Mouse (Mus musculus) left cerebral cortex, adult 11 months (tissue): Measurements from ENCODE around the gene Syne1.

Source experiments
- DNase-seq: peaks from one replicate; pipeline ENCODE4 v3.0.0; 2022; ENCODE audit warnings: low spot score

Gene Syne1

DNA sequence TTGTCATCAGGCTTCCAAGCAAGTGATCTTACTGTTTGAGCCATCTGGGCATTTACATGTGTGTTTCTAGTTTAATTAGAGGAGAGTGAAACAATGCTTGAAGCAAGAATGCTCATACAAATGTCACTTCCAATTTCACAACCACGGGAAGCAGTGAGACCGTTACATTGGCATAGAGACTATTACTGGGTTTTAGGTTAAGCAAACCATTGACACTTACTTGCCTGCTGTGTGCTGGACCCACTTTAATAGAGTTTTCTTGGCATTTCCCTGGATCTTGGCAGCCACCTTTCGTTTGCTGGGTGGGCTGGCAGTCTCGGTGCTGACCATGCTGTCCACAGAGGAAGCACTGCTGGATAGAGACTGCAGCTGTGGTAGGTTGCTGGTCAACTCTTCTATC is 127.3 kb downstream of the Syne1 start:
- DNase-seq, result no peak

DNA sequence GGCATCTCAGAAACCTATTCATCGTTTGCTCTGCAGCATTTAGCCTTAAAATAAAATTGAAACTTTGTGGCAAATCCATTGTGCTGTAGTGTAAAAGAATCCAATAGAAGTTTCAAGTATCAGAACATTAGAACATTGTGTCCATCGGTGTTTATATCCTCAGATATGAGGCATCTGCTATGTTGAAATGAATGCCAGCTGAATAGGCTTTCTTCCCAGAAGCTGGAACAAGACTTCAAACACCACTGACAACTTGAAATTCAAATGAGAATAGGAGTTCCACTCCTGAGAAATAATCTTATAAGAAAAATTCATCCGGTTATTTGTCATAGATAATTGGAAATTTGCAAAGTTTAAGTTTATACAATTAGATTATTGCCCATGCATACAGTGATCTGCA is 135.6 kb downstream of the Syne1 start:
- no peak for DNase-seq

DNA sequence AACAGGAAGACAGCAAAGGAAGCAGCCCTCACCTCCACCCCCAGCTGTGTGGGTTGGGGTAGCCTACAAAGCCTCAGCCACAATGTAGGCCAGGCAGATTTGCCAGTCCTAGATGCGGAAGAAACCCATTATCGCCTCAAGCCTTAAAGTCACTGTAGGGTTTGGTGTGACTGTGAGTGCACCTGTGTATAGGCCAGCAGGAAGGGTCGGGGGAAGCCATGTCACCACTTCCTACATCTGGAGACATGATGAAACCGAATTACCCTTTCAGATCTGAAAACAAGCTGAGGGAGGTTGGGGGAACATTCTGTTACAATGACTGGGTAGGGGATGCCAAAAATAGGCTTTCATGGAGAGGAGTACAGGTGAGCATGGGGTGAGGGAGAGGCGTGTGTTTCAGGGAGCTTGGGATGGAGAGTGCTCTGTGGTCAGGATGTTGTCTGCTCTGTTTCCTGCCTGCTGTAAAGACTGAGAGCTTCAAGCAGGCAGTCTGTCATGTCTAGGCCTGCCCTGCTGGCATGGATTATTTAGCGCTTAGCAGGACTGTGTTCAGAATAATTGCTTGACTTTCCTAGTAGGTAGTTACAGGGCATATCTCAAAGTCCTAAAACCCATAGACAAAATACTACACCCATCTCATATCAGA is 167.0 kb downstream of the Syne1 start:
- DNase-seq, result no peak

DNA sequence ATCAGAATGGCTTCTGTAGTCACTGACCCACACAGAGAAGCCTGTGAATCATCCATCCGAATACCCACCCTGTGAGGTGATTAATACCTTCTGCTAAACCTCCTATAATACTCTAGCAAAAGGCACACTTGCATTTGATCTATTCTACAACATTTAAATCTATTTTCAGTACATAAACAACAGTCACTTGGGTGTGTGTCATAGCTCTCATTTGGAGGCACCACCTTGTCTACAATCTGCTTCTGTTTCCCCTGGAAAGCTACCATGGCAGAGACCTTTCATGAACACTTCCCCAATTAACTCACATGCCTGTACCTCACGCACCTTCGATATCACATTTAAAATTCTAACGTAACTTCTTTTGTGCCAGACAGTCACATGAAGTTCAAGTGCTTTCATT is 169.7 kb downstream of the Syne1 start:
- DNase-seq, result no peak

DNA sequence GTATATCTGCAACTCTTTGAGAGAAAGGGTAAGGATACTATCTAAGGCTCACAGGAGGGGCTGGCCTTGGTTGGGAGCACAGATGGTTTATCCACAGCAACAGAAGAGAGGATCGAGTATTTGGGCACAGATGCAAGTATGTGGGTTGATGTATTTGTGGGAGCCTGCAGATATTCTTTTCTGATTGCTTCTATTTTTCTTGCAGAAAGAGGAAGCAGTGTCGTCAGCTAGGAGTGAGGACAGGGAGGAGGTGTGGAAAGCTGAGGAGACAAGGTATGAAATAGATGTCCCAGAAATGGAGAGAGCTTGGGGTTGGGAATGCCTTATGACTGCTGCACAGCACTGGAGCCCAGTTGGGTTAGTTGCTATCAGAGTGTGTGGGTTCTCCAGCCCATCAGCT is 172.3 kb downstream of the Syne1 start:
- peak; percentile 63 for DNase-seq

DNA sequence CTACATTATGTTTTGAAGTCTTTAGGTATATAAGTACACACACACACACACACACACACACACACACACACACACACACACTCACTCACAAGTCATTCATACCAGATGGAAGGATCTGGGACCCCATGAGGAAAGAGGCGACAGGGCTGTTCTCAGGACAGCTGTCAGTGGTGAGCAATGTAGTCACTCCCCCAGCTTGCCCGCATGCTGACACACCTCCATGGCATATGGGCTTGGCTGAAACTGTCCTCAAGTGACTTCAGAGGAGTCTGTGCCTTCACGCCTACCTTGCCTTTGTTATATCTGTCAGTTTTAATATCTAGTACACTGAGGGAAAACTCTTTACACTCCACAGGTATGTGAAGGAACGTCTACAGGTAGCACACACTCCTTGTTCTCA is 181.7 kb downstream of the Syne1 start:
- DNase-seq, result no peak

DNA sequence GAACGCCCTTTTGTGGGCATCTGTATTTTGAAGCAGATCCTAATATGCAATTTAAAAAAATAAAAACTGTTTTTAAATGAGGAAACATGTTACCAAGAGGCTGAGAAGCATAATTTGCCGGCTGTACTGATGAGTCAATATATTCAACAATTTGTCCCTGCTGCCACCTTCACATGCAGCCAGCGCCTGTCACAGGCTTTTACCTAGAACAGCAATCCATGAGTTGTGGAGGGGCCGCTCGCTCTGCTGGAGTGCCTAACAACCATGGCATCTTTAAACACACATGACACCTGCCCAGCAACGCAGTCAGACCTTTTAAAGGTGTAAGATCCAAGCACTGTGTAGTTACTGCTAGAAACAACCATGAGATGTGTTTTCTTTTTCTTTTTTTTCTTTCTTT is 183.0 kb downstream of the Syne1 start:
- DNase-seq, result no peak

DNA sequence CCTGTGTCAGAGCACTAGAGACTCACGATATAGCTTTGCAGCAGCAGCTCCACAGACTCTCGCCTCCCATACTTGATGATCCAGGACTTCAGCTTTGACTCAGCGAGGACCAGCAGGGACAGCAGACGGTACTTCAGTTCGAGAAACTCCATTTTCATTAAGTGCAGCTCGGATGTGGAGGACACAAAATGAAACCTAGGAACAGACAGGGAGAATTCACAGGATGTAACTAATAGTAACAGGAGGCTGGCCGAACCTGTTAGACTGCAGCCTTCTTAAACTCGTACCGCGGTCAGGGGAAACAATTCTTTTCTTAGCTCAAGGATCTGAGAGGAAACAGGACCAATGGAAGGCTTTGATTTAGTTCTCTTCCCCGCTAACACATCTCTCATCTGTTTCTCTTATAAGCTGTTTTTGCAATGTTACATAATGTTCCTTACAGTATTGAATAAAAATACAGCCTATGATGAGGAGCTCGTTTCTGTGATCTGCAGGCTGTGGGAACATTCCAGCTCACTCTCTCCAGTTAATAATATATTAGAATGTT is 183.7 kb downstream of the Syne1 start:
- peak; percentile 52 for DNase-seq

DNA sequence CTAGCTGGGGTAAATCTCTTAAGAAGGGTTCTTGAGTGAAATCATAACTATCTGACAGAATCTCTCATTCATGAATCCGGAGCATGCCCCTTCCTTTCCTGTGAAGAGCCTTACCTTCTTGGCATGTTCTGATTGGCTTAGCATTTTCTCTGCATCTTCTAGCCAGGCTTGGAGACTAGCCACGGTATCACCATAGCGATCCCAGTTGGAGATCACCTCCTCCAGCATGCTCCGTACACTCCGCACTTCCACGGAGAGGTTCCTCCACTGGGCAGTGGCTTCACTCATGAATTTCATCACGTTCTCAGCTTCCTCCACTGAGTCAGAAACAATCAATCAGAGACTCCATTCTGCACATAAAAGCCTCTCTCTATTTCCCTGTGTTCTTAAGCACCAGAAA is 190.7 kb downstream of the Syne1 start:
- DNase-seq, result no peak

DNA sequence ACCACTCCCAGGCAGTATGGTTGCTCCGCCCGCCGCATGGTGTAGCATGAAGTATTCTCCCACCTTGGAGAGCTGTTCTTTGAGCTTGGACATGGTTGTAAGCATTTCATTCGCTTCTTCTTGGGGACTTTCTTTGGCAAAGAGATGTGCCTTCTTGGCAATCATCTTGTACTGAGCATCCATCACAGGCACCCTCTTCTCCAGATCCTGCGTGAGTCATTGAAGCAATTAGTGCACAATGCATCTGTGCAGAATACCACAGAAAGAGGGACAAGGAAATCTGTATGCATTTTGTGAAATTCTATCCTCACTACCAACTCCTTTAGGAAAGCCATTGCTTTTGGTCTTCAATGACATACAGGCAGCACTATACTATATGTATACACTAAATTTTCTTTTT is 194.7 kb downstream of the Syne1 start:
- no peak for DNase-seq

DNA sequence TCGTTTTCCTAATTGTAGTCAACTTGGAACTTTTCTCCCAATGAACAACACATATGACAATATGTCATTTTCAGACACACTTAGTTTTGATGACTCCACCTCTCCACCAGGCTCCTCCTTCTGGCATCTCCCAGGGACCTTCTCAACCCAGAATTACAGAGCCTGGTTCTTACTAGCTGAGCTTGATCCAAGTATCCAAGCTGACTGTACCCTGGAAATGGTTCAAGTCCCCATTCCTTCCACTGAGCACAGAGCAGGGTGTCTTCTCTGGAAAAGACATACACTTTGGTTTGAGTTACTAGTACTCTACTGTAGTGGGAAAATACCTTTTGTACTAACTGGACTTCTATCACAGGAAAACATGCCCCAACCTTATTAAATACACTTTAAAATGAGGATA is 197.9 kb downstream of the Syne1 start:
- DNase-seq, result no peak

DNA sequence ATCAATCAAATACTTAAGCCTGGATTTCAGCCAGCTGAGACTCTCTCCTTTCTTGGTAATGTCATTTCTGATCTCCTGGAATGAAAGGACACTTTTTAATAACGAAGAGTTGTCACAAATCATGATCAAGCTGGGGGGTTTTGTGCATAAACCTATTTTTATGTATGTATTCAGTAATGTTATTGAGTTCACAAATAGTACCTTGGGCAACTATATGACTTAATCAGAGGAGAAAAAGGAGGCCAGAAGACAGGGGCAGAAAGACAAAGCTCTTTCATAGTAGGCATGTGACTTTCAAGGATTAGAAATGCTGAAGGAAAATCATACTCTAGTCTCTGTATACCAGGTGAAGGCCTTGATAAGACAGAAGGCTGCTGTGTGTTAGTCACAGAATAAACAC is 204.4 kb downstream of the Syne1 start:
- DNase-seq, result no peak

DNA sequence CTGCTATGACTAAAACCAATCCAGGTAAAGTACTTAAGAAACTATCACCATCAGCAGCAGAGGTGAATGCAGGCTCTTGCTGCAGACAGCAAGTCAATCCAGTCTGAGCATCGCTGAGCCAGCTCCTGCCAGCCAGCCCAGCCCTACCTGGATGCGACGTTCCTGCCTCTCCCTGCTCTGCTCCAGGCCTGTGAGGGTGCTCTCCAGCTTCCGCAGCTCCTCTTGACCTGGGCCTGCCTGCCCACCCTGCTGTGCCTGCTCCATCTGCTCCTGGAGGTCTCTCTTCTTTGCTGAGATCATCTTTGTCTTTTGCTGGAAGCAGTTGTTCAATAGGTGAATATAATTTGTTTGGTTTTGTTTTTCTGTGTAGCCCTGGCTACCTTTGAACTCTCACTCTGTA is 208.1 kb downstream of the Syne1 start:
- no peak for DNase-seq

DNA sequence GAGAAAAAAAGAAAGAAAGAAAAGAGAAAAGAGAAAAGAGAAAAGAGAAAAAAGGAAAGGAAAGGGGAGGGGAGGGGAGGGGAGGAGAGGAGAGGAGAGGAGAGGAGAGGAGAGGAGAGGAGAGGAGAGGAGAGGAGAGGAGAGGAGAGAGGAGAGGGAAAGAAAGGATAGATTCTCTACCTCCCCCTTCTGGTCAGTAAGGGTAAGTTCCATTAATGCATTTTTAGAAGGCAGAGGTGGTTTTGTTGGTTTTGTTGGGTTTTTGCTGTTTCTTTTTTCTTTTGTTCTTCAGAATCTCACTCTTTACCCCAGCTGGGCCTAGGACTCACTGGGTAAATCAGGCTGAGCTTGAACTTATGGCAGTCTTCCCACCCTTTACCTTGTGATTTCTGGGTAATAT is 214.9 kb downstream of the Syne1 start:
- DNase-seq, result no peak

DNA sequence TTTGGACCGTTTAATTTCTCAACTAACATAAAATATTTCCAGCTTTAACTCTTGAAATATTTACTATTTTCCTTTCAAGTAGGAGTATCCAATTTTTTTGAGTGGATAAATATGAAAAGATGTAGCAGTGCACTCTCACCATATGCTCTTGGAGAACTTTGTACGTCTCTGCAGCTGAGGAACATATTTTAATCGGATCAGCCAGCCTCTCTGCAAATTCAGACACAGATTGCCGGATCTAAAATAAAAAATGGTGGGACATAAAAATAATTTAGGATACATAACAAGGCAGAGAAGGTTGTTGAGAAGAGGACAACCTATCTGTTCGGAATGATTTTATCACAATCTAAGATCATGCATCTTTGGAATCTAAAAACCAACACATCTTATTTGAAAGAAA is 218.5 kb downstream of the Syne1 start:
- DNase-seq, result no peak

DNA sequence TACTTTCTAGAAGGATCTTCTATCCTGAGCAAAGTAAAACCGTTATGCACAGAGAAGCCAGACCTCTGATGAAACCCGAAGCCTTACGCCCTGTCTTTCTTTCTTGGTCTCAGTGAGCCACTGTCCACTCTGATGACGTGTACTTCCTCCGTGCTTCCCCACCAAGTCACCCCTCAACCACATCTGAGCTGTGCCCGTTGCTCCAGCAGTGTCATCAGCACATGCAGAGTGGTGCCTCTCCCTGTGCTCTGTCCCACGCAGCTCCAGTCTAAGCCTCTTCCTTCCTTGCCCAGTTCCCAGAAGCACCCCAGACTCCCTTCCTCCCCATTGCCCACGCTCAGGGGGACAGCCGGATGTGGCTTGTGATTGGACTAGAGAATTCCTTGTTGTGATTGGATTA is 224.6 kb downstream of the Syne1 start:
- DNase-seq, result no peak

DNA sequence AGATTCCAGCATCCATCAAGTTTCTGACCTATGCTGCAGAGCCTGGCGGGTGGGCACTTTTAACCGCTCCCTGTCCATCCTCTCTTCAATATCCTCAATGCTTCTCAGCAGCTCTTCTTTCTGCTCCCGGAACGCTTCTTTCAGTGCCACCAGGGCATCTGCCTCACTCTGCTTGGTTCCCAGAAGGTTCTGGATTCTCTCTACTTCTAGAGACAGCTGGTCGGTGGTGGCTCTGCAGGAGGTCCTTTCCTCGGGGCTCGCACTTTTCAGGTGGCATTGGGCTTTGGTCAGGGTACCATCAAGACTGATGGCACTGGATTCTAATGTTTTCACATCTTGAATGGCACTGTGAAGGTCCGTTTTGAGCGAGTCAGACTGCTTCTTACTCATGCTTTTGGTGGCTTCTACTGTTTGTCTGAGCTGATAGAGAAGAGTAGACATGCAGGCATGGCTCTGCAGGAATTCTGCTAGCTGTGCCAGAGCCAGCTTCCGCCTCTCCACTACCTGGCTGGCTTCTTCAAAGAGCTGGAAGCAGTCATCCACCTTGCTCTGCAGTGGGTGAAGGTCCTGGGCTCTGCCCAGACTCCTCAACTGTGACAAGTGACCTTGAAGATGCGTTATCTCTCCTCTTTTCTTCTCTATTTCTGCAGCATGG is 227.4 kb downstream of the Syne1 start:
- no peak for DNase-seq

DNA sequence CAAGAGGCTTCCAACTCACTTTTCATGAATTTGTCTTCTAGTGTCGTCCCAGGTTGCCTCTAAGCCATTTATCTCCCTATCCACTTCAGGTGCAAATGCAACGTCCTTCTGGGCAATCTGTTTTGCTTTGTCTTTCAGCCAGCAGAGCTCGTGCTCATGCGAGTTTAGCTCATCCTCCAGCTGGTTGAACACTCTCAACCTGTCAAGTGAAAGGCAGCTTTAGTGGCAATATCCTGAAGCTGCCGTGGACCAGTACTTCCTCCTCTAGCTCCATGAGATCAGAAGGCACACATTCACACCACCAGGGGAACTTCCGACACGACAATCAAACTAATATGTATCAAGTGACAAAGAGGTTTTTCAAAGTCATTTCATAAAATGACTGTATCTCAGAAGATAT is 228.7 kb downstream of the Syne1 start:
- no peak for DNase-seq

DNA sequence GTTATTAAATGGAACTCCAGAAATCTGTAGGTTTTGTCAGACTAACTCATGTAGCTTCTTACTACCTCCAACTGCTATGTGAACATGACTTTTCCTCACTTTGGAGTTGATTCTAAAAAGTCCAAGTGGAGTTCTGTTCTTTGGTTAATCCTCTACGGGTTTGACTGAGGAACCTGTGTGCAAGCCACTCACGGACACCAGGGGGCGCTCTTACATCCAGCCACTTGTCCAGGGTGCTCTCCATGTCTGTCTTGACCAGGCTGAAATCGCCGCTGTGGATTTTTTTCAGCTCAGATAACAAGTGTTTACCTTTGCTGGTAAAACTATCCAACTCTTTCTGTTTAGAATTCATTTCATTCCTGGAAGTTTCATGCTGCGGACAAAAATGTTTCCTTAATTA is 233.7 kb downstream of the Syne1 start:
- DNase-seq, result peak; percentile 40

DNA sequence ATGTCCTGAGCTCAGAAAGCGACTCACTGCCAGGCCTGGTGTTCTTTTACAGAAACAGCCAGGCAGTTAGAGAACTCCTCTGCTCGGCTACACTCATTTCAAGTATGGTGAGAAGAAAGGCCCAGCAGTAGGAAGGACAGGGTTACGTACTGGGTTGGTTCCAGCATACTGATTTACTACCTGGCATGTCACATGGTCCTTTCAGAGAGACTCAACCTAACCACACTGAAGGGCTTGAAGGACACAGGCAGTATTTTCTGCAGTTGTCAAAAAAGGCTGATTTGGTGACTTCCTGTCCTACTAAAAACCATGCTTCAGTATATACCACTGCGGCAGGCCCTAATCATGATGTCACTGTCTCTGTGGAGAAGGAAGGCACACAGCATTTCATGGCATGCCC is 238.8 kb downstream of the Syne1 start:
- DNase-seq, result no peak

DNA sequence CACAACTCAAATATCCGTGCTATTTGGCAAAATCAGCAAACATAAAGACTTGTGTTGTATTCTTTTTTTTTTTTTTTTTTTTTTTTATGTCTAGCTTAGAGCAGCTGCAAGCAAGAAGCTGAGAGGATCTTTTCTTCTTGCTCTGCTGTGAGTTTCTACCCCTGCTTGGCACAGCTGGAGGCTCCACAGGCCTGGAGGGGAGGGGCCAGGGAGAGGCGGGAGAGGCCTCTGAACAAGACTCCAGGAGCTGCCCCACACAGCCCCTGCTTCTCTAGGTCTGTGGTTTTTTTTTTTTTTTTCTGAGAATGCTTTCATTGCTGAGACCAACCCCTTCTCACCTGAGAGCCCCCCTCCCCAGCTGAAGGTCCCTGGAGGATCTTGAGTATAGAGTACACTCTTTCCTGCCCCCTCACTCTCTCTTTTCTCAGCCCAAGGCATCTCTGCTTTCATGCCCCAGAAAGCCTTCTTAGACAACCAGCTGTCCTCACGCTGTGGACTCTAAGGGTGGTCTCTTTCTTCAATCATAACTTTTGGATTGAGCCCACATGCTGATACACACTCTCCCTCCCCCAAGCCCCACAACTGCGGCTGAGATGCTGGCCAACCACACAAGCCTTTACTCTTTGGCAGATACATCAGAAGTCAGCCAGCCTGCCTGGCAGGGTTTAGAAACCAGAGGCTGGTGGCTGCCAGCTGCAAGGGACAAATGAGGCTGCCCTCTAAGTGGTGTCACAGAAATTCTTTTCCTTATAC is 241.1 kb downstream of the Syne1 start:
- no peak for DNase-seq

DNA sequence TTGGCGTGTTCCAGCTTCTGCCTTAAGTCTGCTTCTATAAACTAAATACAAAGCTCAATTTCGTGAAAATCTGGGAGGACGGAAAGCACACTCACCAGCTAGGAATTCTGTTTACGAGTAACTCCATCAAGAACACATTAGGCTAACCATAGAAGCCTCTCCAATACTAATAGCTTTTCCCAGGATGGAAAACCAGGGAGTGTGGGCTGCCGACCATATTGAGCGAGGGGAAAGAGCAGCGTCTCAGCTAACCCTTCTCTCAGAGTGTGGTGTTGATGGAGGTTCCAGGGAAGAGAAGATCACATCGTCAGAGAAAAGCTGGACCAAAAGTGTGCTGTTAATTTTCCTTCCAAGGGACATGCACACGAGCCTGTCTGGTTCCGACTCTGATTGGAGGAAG is 241.9 kb downstream of the Syne1 start:
- no peak for DNase-seq

DNA sequence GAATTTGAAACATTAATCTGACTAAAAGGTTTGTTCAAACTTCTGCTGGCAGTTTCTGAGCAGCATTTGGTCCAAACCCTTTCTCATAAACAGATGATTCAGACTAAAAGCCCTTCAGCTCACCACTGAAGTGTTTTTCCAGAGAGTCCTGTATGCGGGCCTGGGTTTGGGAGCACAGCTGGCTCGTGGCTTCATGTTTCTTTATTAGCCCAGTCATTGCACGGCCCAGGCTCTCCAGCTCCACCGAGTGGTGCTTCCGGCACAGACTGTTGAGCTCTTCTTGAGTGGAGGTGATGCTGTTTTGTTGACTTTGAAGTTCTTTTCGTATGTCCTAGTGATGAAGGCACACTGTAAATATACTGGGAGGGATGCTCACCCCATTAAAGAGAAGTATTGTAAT is 245.7 kb downstream of the Syne1 start:
- DNase-seq, result no peak
